In genomic region chr14:36156175-36156574, GRCm38 (mm10) we compare ENCODE assay signal across 27 mouse cellular contexts.
"Had no signal": no experiment of that assay in that cellular context is flagged by ENCODE, and none has a peak within 500 bp of the region (broad histone marks: within the 10 kb centered on the region; RNA-seq: fewer than 3 reads in every experiment).

No protein-coding gene starts in this region.

- H3K4me2 ChIP-seq: heart, embryonic 12.5 days; hindbrain, embryonic 12.5 days; hindbrain, embryonic 14.5 days; intestine, embryonic 15.5 days; limb, embryonic 12.5 days; liver, embryonic 11.5 days; liver, embryonic 13.5 days; liver, embryonic 15.5 days had no signal

- H3K9me3 ChIP-seq: heart, embryonic 12.5 days; hindbrain, embryonic 10.5 days; hindbrain, embryonic 12.5 days; intestine, embryonic 15.5 days; limb, embryonic 10.5 days; limb, embryonic 12.5 days; liver, embryonic 13.5 days; liver, embryonic 15.5 days had no signal

- H3K36me3 ChIP-seq: heart, embryonic 12.5 days; hindbrain, embryonic 10.5 days; hindbrain, embryonic 12.5 days; intestine, embryonic 15.5 days; limb, embryonic 10.5 days; limb, embryonic 12.5 days; liver, embryonic 13.5 days; liver, embryonic 15.5 days had no signal

- H3K27me3 ChIP-seq: heart, embryonic 12.5 days; hindbrain, embryonic 12.5 days; intestine, embryonic 15.5 days; limb, embryonic 12.5 days; liver, embryonic 13.5 days; liver, embryonic 15.5 days had no signal

- ATAC-seq: hindbrain, embryonic 16.5 days; inflammation-experienced regulatory T-cells, adult 6 months; intestine, embryonic 15.5 days; intestine, postnatal 0 days had no signal

- H3K4me1 ChIP-seq: heart, embryonic 12.5 days; hindbrain, embryonic 10.5 days; hindbrain, embryonic 12.5 days; intestine, embryonic 15.5 days; limb, embryonic 10.5 days; limb, embryonic 12.5 days; liver, embryonic 13.5 days; liver, embryonic 15.5 days had no signal

- DNase-seq: gastrocnemius, adult 2 months; gastrocnemius, postnatal 10 days; heart, adult 11 months; heart, adult 2 months; heart, postnatal 10 days; heart, postnatal 4 days; kidney, adult 18-20 months; kidney, adult 8-10 months; kidney, postnatal 10 days; kidney, postnatal 25 days; kidney, postnatal 4 days; liver; liver, embryonic 13.5 days had no signal

- H3K9ac ChIP-seq: heart, embryonic 12.5 days; hindbrain, embryonic 12.5 days; hindbrain, embryonic 14.5 days; intestine, embryonic 15.5 days; limb, embryonic 12.5 days; liver, embryonic 13.5 days; liver, embryonic 15.5 days had no signal

- H3K27ac ChIP-seq: gastrocnemius, adult 2 months; heart, adult 2 months; hindbrain, embryonic 10.5 days; hindbrain, embryonic 12.5 days; hindbrain, embryonic 14.5 days; intestine, embryonic 15.5 days; layer of hippocampus, adult 2 months; left cerebral cortex, adult 2 months; limb, embryonic 10.5 days; limb, embryonic 12.5 days; liver, embryonic 13.5 days; liver, embryonic 15.5 days had no signal

- H3K4me3 ChIP-seq: gastrocnemius, adult 2 months; heart, adult 2 months; heart, embryonic 12.5 days; hindbrain, embryonic 10.5 days; hindbrain, embryonic 12.5 days; intestine, embryonic 15.5 days; layer of hippocampus, adult 2 months; left cerebral cortex, adult 2 months; limb, embryonic 10.5 days; limb, embryonic 12.5 days; liver, embryonic 13.5 days; liver, embryonic 15.5 days had no signal
